Comparison of ENCODE assay signal across 23 mouse cellular contexts in genomic region chr11:113586423-113586822, GRCm38 (mm10). TPM values are rescaled to one million over a fixed set of nuclear protein-coding genes. Genes with fewer than 3 reads are reported as not detected.
DNase-seq lines count a peak whose midpoint lies in the region; ATAC-seq and TF ChIP-seq lines count a peak whose summit lies in the region.
"Had no signal": no experiment of that assay in that cellular context is flagged by ENCODE, and none has a peak within 500 bp of the region (broad histone marks: within the 10 kb centered on the region; RNA-seq: fewer than 3 reads in every experiment).

No protein-coding gene starts in this region.

- no peaks in the 10 kb centered on the region for H3K27me3 ChIP-seq in hindbrain, embryonic 11.5 days (ENCODE audit: control insufficient read depth, insufficient read depth, low read length)
- no peaks in the 10 kb centered on the region for H3K27me3 ChIP-seq in hindbrain, embryonic 14.5 days (ENCODE audit: control insufficient read depth, insufficient read depth, low read length)
- H3K27me3 ChIP-seq in hindbrain, embryonic 13.5 days = no peaks in the 10 kb centered on the region
- no peaks in the 10 kb centered on the region for H3K27me3 ChIP-seq in heart, embryonic 11.5 days (ENCODE audit: control insufficient read depth, insufficient read depth, low read length)
- H3K27me3 ChIP-seq: CH12.LX; forebrain, embryonic 12.5 days; heart, embryonic 15.5 days; intestine, embryonic 15.5 days; liver, embryonic 15.5 days; neural tube, embryonic 12.5 days had no signal

- no peak for TF ChIP-seq CTCF in brain, embryonic 14.5 days (IDR thresholded peaks at IDR 0.05; ENCODE audit: borderline replicate concordance, extremely low read depth, insufficient read depth, insufficient read length)

- H3K4me2 ChIP-seq in hindbrain, embryonic 11.5 days (replicated peaks; ENCODE audit: low read depth, low read length) = no peak overlapping the region
- no peak overlapping the region for H3K4me2 ChIP-seq in hindbrain, embryonic 14.5 days (replicated peaks)
- no peak overlapping the region for H3K4me2 ChIP-seq in hindbrain, embryonic 13.5 days
- H3K4me2 ChIP-seq in heart, embryonic 11.5 days = no peak overlapping the region
- H3K4me2 ChIP-seq: forebrain, embryonic 12.5 days; heart, embryonic 15.5 days; intestine, embryonic 15.5 days; liver, embryonic 15.5 days; neural tube, embryonic 12.5 days had no signal

- no peaks in the 10 kb centered on the region for H3K9me3 ChIP-seq in hindbrain, embryonic 11.5 days (ENCODE audit: control insufficient read depth, low read length)
- no peaks in the 10 kb centered on the region for H3K9me3 ChIP-seq in hindbrain, embryonic 14.5 days (ENCODE audit: control insufficient read depth, low read length)
- H3K9me3 ChIP-seq in hindbrain, embryonic 13.5 days = no peaks in the 10 kb centered on the region
- no peaks in the 10 kb centered on the region for H3K9me3 ChIP-seq in heart, embryonic 11.5 days (replicated peaks; ENCODE audit: control insufficient read depth, low read length)
- H3K9me3 ChIP-seq: forebrain, embryonic 12.5 days; heart, embryonic 15.5 days; intestine, embryonic 15.5 days; liver, embryonic 15.5 days; neural tube, embryonic 12.5 days had no signal

- H3K4me1 ChIP-seq in hindbrain, embryonic 11.5 days (replicated peaks; ENCODE audit: control insufficient read depth, insufficient read depth, low read length) = peaks cover 3% of the 10 kb centered on the region
- H3K4me1 ChIP-seq in hindbrain, embryonic 14.5 days (replicated peaks; ENCODE audit: control insufficient read depth, insufficient read depth, low read length) = peaks cover 10% of the 10 kb centered on the region; the same call in 1 of the 2 replicates
- peaks cover 20% of the 10 kb centered on the region for H3K4me1 ChIP-seq in hindbrain, embryonic 13.5 days (replicated peaks)
- no peaks in the 10 kb centered on the region for H3K4me1 ChIP-seq in heart, embryonic 11.5 days (ENCODE audit: control insufficient read depth, insufficient read depth, low read length)
- H3K4me1 ChIP-seq: heart, embryonic 15.5 days; intestine, embryonic 15.5 days; liver, embryonic 15.5 days had no signal

- H3K36me3 ChIP-seq in hindbrain, embryonic 11.5 days (ENCODE audit: control insufficient read depth, insufficient read depth, low read length) = no peaks in the 10 kb centered on the region
- no peaks in the 10 kb centered on the region for H3K36me3 ChIP-seq in hindbrain, embryonic 14.5 days (replicated peaks; ENCODE audit: control insufficient read depth, insufficient read depth)
- no peaks in the 10 kb centered on the region for H3K36me3 ChIP-seq in hindbrain, embryonic 13.5 days
- no peaks in the 10 kb centered on the region for H3K36me3 ChIP-seq in heart, embryonic 11.5 days (ENCODE audit: control insufficient read depth, insufficient read depth, low read length)
- H3K36me3 ChIP-seq: forebrain, embryonic 12.5 days; heart, embryonic 15.5 days; intestine, embryonic 15.5 days; liver, embryonic 15.5 days; neural tube, embryonic 12.5 days had no signal

- 21% methylated on average over 6 of the region's 6 CpGs for WGBS in hindbrain, embryonic 11.5 days
- 17% methylated on average over 6 of the region's 6 CpGs for WGBS in hindbrain, embryonic 14.5 days
- WGBS in hindbrain, embryonic 13.5 days = 9% methylated on average over 6 of the region's 6 CpGs
- 61% methylated on average over 6 of the region's 6 CpGs for WGBS in heart, embryonic 11.5 days (ENCODE audit: insufficient replicate concordance)

- no peak for TF ChIP-seq POLR2A in brain, embryonic 14.5 days (IDR thresholded peaks at IDR 0.05; ENCODE audit: borderline replicate concordance, extremely low read depth, insufficient read depth, insufficient read length, poor library complexity, severe bottlenecking)

- peak overlapping the region; percentile 65 for H3K27ac ChIP-seq in hindbrain, embryonic 11.5 days (ENCODE audit: low read depth, low read length)
- no peak overlapping the region for H3K27ac ChIP-seq in hindbrain, embryonic 14.5 days
- H3K27ac ChIP-seq in hindbrain, embryonic 13.5 days = peak overlapping the region; percentile 1; the same call in 1 of the 2 replicates
- H3K27ac ChIP-seq in heart, embryonic 11.5 days (ENCODE audit: low read depth, low read length) = no peak overlapping the region
- H3K27ac ChIP-seq: forebrain, embryonic 12.5 days; heart, adult 2 months; heart, embryonic 15.5 days; intestine, embryonic 15.5 days; left cerebral cortex, adult 2 months; liver, embryonic 15.5 days; neural tube, embryonic 12.5 days had no signal

- DNase-seq in hindbrain, embryonic 11.5 days (ENCODE audit: low spot score) = no peak
- DNase-seq in hindbrain, embryonic 14.5 days (ENCODE audit: low spot score) = no peak
- peak; percentile 52 for DNase-seq in ES-CJ7 (ENCODE audit: low read depth, low spot score)
- DNase-seq in brain, embryonic 14.5 days (ENCODE audit: low read depth) = peak; percentile 39
- DNase-seq in ovary, adult 18-20 months (ENCODE audit: low spot score) = no peak
- DNase-seq: adrenal gland, adult 2 months; cerebellum, adult 9-11 months; gastrocnemius, postnatal 25 days; heart, adult 2 months; heart, postnatal 4 days; kidney, postnatal 36 days; right cerebral cortex, postnatal 4 days; thymus, adult 2 months had no signal

- ATAC-seq in hindbrain, embryonic 11.5 days (ENCODE audit: low FRiP score) = no peak
- no peak for ATAC-seq in hindbrain, embryonic 14.5 days (ENCODE audit: low FRiP score)
- ATAC-seq in hindbrain, embryonic 13.5 days (ENCODE audit: low FRiP score) = no peak
- no peak for ATAC-seq in heart, embryonic 11.5 days (replicated peaks; ENCODE audit: insufficient number of reproducible peaks, low FRiP score, low TSS enrichment)
- ATAC-seq: intestine, embryonic 15.5 days; lung, postnatal 0 days had no signal

- no peak overlapping the region for H3K4me3 ChIP-seq in hindbrain, embryonic 11.5 days (ENCODE audit: low read depth, low read length)
- H3K4me3 ChIP-seq in hindbrain, embryonic 14.5 days (replicated peaks; ENCODE audit: low read length) = no peak overlapping the region
- H3K4me3 ChIP-seq in hindbrain, embryonic 13.5 days = no peak overlapping the region
- no peak overlapping the region for H3K4me3 ChIP-seq in heart, embryonic 11.5 days (ENCODE audit: low read depth, low read length)
- H3K4me3 ChIP-seq: forebrain, embryonic 12.5 days; heart, adult 2 months; heart, embryonic 15.5 days; intestine, embryonic 15.5 days; left cerebral cortex, adult 2 months; liver, embryonic 15.5 days; neural tube, embryonic 12.5 days had no signal

- H3K9ac ChIP-seq in hindbrain, embryonic 11.5 days (ENCODE audit: low read depth, low read length) = no peak overlapping the region
- no peak overlapping the region for H3K9ac ChIP-seq in hindbrain, embryonic 14.5 days
- no peak overlapping the region for H3K9ac ChIP-seq in hindbrain, embryonic 13.5 days
- H3K9ac ChIP-seq in heart, embryonic 11.5 days (ENCODE audit: low read depth, low read length) = no peak overlapping the region
- H3K9ac ChIP-seq: forebrain, embryonic 12.5 days; heart, embryonic 15.5 days; intestine, embryonic 15.5 days; liver, embryonic 15.5 days; neural tube, embryonic 12.5 days had no signal

RNA-seq across cellular contexts. Expression of gene Sstr2, which starts 32.7 kb away (rescaled TPM):
- 36.9 and 41.9 TPM in 2 replicates for polyA plus RNA-seq in hindbrain, embryonic 11.5 days (2014; fragmentation: Nextera tagmentation; extraction: Ambion mirVana)
- polyA plus RNA-seq in hindbrain, embryonic 14.5 days (2014; fragmentation: Nextera tagmentation; extraction: Ambion mirVana) = 19.4 and 23.9 TPM in 2 replicates
- 29.0 and 67.3 TPM in 2 replicates for polyA plus RNA-seq in brain, embryonic 14.5 days (2012; rRNA removed)
- polyA plus RNA-seq in hindbrain, embryonic 13.5 days (2015; fragmentation: Nextera tagmentation; extraction: Ambion mirVana) = 32.8 and 34.9 TPM in 2 replicates
- polyA plus RNA-seq in heart, embryonic 11.5 days (2014; fragmentation: Nextera tagmentation; extraction: Ambion mirVana) = 0.79 and 1.0 TPM in 2 replicates
- polyA plus RNA-seq: heart, adult 2 months had no signal

Comparison
In these comparisons a context has a peak if more than half of its experiments do, and no peak if none do; other contexts are left out.
1. H3K27ac ChIP-seq: peak in hindbrain, embryonic 11.5 days (single experiment) and hindbrain, embryonic 13.5 days (single experiment); none in hindbrain, embryonic 14.5 days (single experiment) and heart, embryonic 11.5 days (single experiment).
2. DNase-seq: peak in ES-CJ7 (single experiment) and brain, embryonic 14.5 days (single experiment); none in hindbrain, embryonic 11.5 days (single experiment), hindbrain, embryonic 14.5 days (single experiment) and ovary, adult 18-20 months (single experiment).